Mouse (Mus musculus): ENCODE results near the gene Urah. TPM values are rescaled to one million over a fixed set of nuclear protein-coding genes. Genes with fewer than 3 reads are reported as not detected.

Gene Urah
- polyA plus RNA-seq, 1 experiment from 2014 or later: 52.2 TPM

DNA sequence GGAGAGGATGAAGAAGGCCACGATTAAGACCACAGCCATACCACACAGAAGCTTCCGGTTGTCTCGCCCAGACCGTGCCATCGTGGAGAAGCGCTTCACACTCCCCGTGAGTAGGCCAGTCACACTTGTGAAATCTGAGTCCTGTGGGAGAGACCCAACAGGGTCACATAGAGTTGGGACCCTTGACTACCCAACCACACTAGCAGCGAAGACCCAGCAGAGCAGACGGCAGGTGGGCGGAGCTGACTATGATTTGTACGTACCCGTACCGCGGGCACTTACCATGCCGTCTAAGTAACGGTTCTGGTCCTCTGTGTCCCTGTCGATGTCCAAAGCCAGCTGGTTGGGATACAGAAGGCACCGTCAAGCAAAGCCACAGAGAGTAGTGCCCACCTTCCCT lies 19.7 kb downstream of the Urah start:
- H3K4me2 ChIP-seq (replicated peaks; ENCODE audit: low read depth): no peak overlapping the region
- H3K27ac ChIP-seq (ENCODE audit: low read depth, low read length): no peak overlapping the region
- 0 out of 2 replicates have a peak, but pooled peaks cover 8% of the 10 kb centered on the region for H3K4me1 ChIP-seq (replicated peaks; ENCODE audit: control insufficient read depth, insufficient read depth, low read length)
- H3K4me3 ChIP-seq (ENCODE audit: low read depth, low read length): no peak overlapping the region
- H3K27me3 ChIP-seq (replicated peaks; ENCODE audit: control insufficient read depth, insufficient read depth, low read length): no peaks in the 10 kb centered on the region
- peaks cover 38% of the 10 kb centered on the region for H3K36me3 ChIP-seq (ENCODE audit: control insufficient read depth, insufficient read depth)
- TF ChIP-seq CTCF (IDR thresholded peaks at IDR 0.05; ENCODE audit: low read depth): no peak
- no peaks in the 10 kb centered on the region for H3K9me3 ChIP-seq (ENCODE audit: control insufficient read depth)
- WGBS: 90% methylated on average over 18 of the region's 18 CpGs
- ATAC-seq: no peak
- no peak overlapping the region for H3K9ac ChIP-seq (ENCODE audit: low read depth, low read length)

DNA sequence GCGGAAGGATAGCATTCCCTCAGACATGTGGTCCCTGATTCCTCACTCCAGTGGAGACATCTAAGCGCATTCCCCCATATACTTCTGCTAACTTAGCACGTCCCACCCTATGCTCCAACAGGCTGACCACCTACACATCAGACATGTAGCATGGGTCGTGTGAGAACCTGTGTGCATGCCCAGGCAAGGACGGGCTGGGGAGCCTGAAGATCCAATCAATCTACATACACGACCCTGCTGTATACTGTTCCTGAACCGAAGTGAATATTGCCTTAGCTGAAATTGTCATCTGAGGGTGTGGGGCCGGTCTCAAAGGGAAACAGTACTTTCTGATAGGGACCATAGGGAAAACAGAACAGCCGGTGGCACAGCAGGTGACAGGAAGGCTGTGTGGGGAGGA lies 20.4 kb downstream of the Urah start:
- peak overlapping the region; percentile 92 for H3K4me2 ChIP-seq (replicated peaks; ENCODE audit: low read depth)
- H3K4me1 ChIP-seq (replicated peaks; ENCODE audit: control insufficient read depth, insufficient read depth, low read length): 0 out of 2 replicates have a peak, but pooled peaks cover 8% of the 10 kb centered on the region
- TF ChIP-seq CTCF (IDR thresholded peaks at IDR 0.05; ENCODE audit: low read depth): no peak
- H3K9ac ChIP-seq (ENCODE audit: low read depth, low read length): peak overlapping the region; percentile 87
- 72% methylated on average over 9 of the region's 9 CpGs for WGBS
- no peak for ATAC-seq
- no peaks in the 10 kb centered on the region for H3K9me3 ChIP-seq (ENCODE audit: control insufficient read depth)
- H3K27me3 ChIP-seq (replicated peaks; ENCODE audit: control insufficient read depth, insufficient read depth, low read length): no peaks in the 10 kb centered on the region
- peak overlapping the region; percentile 80 for H3K4me3 ChIP-seq (ENCODE audit: low read depth, low read length)
- H3K27ac ChIP-seq (ENCODE audit: low read depth, low read length): 0 out of 2 replicates have a peak overlapping the region, but pooled peaks have one; percentile 98
- H3K36me3 ChIP-seq (ENCODE audit: control insufficient read depth, insufficient read depth): peaks cover 42% of the 10 kb centered on the region

DNA sequence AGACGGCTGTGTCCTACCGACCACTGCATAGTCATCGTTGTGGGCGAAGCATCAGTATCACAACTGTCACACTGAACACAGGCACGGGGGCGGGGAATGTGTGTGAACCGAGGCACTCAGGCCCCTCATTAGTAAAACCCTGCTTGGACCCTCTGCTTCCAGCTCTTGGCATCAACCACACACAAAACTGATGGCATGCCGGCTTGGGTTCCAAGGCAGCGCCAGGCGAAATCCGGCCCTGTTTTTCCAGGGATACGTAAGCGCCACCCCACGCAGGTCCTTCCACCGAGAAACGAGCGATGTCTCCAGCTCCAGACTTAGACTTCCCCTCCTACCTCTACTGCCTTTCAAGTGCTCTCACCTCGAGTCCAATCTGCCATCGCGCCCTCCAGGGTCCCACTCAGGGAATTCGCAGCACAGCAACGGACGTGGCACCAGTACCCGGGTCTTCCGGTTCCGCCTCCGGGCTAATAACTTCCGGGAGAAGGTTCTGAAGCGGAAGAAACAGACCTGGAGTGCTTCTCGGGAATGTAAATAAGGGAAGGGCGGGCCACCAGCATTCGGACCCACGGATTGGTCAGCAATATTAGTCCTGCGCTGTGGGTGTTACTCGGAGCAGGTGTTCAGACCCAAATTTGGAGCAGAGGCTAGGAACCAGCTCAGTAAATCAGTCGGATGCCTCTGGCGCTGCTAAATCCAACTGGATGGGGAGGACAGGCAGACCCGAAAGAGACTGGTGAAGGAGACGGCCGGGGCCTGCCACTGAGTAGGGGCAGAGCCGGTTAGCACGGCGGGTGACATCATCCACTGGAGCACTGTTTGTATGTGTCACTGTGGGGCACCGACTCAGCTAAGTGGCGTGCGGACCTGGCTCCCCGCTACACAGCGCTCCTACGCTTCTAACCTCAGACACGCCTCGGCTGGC lies 21.3 kb downstream of the Urah start, which contains the start of gene Gm45785:
Gene Gm45785, minus strand, starts transcription at position 472 of the 925 bp plus-strand sequence.
- Histone ChIP-seq H3K4me1 (replicated peaks; ENCODE audit: control insufficient read depth, insufficient read depth, low read length) (0 out of 2 replicates have a peak, but pooled peaks cover 8% of the 10 kb centered on the region), H3K9ac (ENCODE audit: low read depth, low read length) (peak within 1 kb of the TSS; percentile 87), H3K9me3 (ENCODE audit: control insufficient read depth) (no peaks in the 10 kb centered on the region), H3K27ac (ENCODE audit: low read depth, low read length) (peak within 1 kb of the TSS; percentile 98), H3K4me3 (ENCODE audit: low read depth, low read length) (peak within 1 kb of the TSS; percentile 80), H3K27me3 (replicated peaks; ENCODE audit: control insufficient read depth, insufficient read depth, low read length) (no peaks in the 10 kb centered on the region), H3K4me2 (replicated peaks; ENCODE audit: low read depth) (peak within 1 kb of the TSS; percentile 92), H3K36me3 (ENCODE audit: control insufficient read depth, insufficient read depth) (peaks cover 52% of the 10 kb centered on the region)
- ATAC-seq: peak; percentile 85
- WGBS: under 1% methylated on average over 51 of the region's 51 CpGs
- TF ChIP-seq CTCF (IDR thresholded peaks at IDR 0.05; ENCODE audit: low read depth): peak; percentile 23; the same call in 1 of the 2 replicates

DNA sequence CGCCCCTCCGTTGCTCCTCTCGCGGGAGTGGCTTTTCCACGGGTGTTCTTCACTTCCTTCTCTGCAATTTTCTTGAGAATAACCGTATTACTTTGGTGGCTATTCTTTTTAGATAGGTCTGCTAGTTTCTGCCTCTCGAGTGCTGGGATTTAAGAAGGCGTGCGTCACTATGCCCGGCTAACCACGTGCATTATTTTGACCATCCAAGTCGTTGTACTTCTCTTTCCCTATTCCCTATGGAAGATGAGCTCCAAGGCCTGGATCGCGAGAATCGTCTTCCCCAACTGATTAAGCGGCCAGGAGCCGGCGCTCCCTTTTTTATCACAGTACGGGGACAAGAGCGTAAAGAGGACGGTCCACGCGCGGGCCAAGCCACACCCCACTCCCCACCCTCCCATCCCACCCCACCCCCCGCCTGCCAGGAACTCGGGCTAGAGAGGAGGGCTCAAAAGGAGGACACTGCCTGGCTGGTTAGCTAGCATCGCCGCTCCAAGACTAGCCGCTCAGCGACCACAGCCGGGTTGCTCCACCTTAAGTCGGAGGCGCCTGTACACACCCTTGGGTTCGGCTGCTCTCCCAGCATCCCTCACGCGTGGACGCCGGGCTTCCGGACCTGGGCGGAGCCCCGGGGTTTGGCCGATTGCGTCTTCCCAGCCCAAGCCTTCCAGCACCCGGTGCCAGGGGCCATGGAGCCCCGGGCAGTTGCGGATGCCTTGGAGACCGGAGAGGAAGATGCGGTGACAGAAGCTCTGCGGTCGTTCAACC lies 22.1 kb downstream of the Urah start, which contains the start of gene Ric8a:
Gene Ric8a, plus strand, starts transcription at position 173 of the 765 bp plus-strand sequence.
- H3K27me3 ChIP-seq (replicated peaks; ENCODE audit: control insufficient read depth, insufficient read depth, low read length): no peaks in the 10 kb centered on the region
- 0 out of 2 replicates have a peak, but pooled peaks cover 8% of the 10 kb centered on the region for H3K4me1 ChIP-seq (replicated peaks; ENCODE audit: control insufficient read depth, insufficient read depth, low read length)
- peak; percentile 77 for ATAC-seq
- H3K27ac ChIP-seq (ENCODE audit: low read depth, low read length): peak within 1 kb of the TSS; percentile 98
- no peaks in the 10 kb centered on the region for H3K9me3 ChIP-seq (ENCODE audit: control insufficient read depth)
- WGBS: under 1% methylated on average over 50 of the region's 50 CpGs
- peak within 1 kb of the TSS; percentile 92 for H3K4me2 ChIP-seq (replicated peaks; ENCODE audit: low read depth)
- no peak for TF ChIP-seq CTCF (IDR thresholded peaks at IDR 0.05; ENCODE audit: low read depth)
- H3K4me3 ChIP-seq (ENCODE audit: low read depth, low read length): peak within 1 kb of the TSS; percentile 80
- peak within 1 kb of the TSS; percentile 87 for H3K9ac ChIP-seq (ENCODE audit: low read depth, low read length)
- H3K36me3 ChIP-seq (ENCODE audit: control insufficient read depth, insufficient read depth): peaks cover 53% of the 10 kb centered on the region

DNA sequence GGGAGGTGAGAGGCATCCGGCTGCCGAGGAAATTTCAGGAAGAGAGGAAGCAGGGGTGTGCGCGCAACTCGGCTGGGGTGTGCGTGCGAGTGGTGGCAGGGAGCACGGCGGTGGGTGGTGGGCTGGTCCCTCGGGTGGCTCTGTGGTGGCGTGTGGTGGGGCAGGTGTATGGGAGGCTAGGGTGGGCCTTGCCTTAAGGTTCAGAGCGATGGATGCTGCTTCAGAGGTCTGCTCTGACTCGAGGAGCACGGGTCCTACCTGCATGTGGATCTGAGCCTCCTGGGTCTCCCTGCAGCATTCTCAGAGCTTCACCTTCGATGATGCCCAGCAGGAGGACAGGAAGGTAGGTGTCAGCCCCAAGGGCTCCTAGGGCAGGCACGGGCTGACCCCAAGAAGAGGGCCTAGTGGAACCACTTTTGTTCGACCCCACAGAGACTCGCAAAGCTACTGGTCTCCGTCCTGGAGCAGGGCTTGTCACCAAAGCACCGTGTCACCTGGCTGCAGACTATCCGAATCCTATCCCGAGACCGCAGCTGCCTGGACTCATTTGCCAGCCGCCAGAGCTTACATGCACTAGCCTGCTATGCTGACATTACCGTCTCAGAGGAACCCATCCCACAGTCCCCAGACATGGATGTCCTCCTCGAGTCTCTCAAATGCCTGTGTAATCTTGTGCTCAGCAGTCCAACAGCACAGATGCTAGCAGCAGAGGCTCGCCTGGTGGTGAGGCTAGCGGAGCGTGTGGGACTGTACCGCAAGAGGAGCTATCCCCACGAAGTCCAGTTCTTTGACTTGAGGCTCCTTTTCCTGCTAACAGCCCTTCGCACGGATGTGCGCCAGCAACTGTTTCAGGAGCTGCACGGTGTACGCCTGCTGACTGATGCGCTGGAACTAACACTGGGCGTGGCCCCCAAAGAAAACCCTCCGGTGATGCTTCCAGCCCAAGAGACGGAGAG lies 23.0 kb downstream of the Urah start, which contains the start of gene Bet1l:
Gene Bet1l, minus strand, starts transcription at position 28 of the 956 bp plus-strand sequence.
- Histone ChIP-seq H3K4me1 (replicated peaks; ENCODE audit: control insufficient read depth, insufficient read depth, low read length) (0 out of 2 replicates have a peak, but pooled peaks cover 8% of the 10 kb centered on the region), H3K4me3 (ENCODE audit: low read depth, low read length) (peak within 1 kb of the TSS; percentile 80), H3K27me3 (replicated peaks; ENCODE audit: control insufficient read depth, insufficient read depth, low read length) (no peaks in the 10 kb centered on the region), H3K36me3 (ENCODE audit: control insufficient read depth, insufficient read depth) (peaks cover 51% of the 10 kb centered on the region), H3K9me3 (ENCODE audit: control insufficient read depth) (no peaks in the 10 kb centered on the region), H3K27ac (ENCODE audit: low read depth, low read length) (peak within 1 kb of the TSS; percentile 98), H3K4me2 (replicated peaks; ENCODE audit: low read depth) (peak within 1 kb of the TSS; percentile 92), H3K9ac (ENCODE audit: low read depth, low read length) (peak within 1 kb of the TSS; percentile 87)
- TF ChIP-seq CTCF (IDR thresholded peaks at IDR 0.05; ENCODE audit: low read depth): no peak
- peak; percentile 9 for ATAC-seq
- 26% methylated on average over 40 of the region's 40 CpGs for WGBS

Data from intestine, postnatal 0 days (tissue).